In genomic region chr1:191347602-191348001, GRCm38 (mm10) we compare ENCODE assay signal across 28 mouse cellular contexts.
"Had no signal": no experiment of that assay in that cellular context is flagged by ENCODE, and none has a peak within 500 bp of the region (broad histone marks: within the 10 kb centered on the region; RNA-seq: fewer than 3 reads in every experiment).

No protein-coding gene starts in this region.

- H3K4me2 ChIP-seq: limb, embryonic 12.5 days; limb, embryonic 13.5 days; limb, embryonic 15.5 days; liver, embryonic 11.5 days; liver, embryonic 13.5 days; liver, embryonic 15.5 days; lung, embryonic 14.5 days; lung, embryonic 15.5 days; midbrain, embryonic 11.5 days; midbrain, embryonic 12.5 days; midbrain, embryonic 13.5 days; midbrain, embryonic 15.5 days had no signal

- H3K4me1 ChIP-seq: limb, embryonic 10.5 days; limb, embryonic 12.5 days; limb, embryonic 13.5 days; limb, embryonic 15.5 days; midbrain, embryonic 10.5 days; midbrain, embryonic 12.5 days; midbrain, embryonic 13.5 days; midbrain, embryonic 15.5 days had no signal

- H3K27me3 ChIP-seq: limb, embryonic 12.5 days; limb, embryonic 13.5 days; limb, embryonic 15.5 days; liver, embryonic 13.5 days; liver, embryonic 15.5 days; lung, embryonic 15.5 days; megakaryocyte, embryonic 14.5 days; midbrain, embryonic 12.5 days; midbrain, embryonic 13.5 days; midbrain, embryonic 15.5 days had no signal

- H3K4me3 ChIP-seq: left cerebral cortex, adult 2 months; limb, embryonic 10.5 days; limb, embryonic 12.5 days; limb, embryonic 13.5 days; limb, embryonic 15.5 days; liver, embryonic 13.5 days; liver, embryonic 15.5 days; lung, embryonic 15.5 days; megakaryocyte, embryonic 14.5 days; midbrain, embryonic 10.5 days; midbrain, embryonic 12.5 days; midbrain, embryonic 13.5 days; midbrain, embryonic 15.5 days had no signal

- DNase-seq: left cerebral cortex, postnatal 4 days; liver; liver, embryonic 13.5 days; liver, postnatal 0 days; lung, adult 18-20 months; lung, adult 2 months; lung, postnatal 10 days; lung, postnatal 14 days; lung, postnatal 36 days; lung, postnatal 4 days; midbrain, embryonic 14.5 days had no signal

- H3K9ac ChIP-seq: limb, embryonic 12.5 days; limb, embryonic 13.5 days; limb, embryonic 15.5 days; liver, embryonic 13.5 days; liver, embryonic 15.5 days; liver, postnatal 0 days; lung, embryonic 14.5 days; lung, embryonic 15.5 days; midbrain, embryonic 12.5 days; midbrain, embryonic 13.5 days; midbrain, embryonic 15.5 days had no signal

- ATAC-seq: liver, postnatal 0 days; midbrain, embryonic 13.5 days; midbrain, embryonic 15.5 days; midbrain, embryonic 16.5 days had no signal

- H3K9me3 ChIP-seq: limb, embryonic 10.5 days; limb, embryonic 12.5 days; limb, embryonic 13.5 days; limb, embryonic 15.5 days; liver, embryonic 13.5 days; liver, embryonic 15.5 days; lung, embryonic 15.5 days; megakaryocyte, embryonic 14.5 days; midbrain, embryonic 10.5 days; midbrain, embryonic 12.5 days; midbrain, embryonic 13.5 days; midbrain, embryonic 15.5 days had no signal

- H3K27ac ChIP-seq: left cerebral cortex, adult 2 months; limb, embryonic 10.5 days; limb, embryonic 12.5 days; limb, embryonic 13.5 days; limb, embryonic 15.5 days; liver, embryonic 13.5 days; liver, embryonic 15.5 days; macrophage; midbrain, embryonic 10.5 days; midbrain, embryonic 12.5 days; midbrain, embryonic 13.5 days; midbrain, embryonic 15.5 days had no signal
